Mouse (Mus musculus): Measurements from ENCODE around the gene Abraxas1.

Abraxas1 gene

DNA sequence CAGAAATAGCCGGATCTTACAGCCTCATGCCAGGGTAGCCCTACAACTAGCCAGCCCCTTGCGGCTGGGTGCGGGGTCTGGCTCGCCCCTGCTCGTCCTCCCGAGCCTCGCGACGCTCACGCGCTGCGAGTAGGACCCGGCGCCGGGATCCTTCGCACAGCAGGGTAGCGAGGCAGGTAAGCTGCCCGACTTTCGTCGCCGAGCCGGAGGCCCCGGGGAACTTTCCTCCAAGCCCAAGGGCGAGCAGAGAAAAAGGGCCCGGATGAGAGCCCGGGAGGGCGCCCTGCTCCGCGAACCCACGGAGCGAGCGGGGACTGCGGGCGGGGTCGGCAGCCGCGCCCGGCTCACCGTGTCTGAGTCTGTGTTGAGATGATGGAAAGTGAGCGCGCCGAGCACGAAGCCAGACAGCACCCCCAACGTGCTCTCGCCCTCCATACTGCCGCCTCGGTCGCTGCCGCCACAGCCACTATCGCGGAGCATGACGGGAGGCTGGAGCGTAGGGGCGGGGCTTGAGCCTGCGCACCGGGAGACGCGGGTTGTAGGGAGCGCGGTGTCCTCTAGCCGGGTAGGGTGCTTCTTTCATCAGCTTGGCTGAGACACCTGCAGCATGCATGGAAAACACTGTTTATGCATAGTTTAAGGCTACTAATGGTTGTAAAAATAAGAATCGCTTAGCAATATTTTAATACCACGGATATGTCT, at the start of gene Abraxas1:
TSS of gene Abraxas1 (minus strand) at position 483 of the 702 bp plus-strand sequence.
- no peak for DNase-seq (ENCODE audit: extremely low spot score, low read depth, low spot score)

DNA sequence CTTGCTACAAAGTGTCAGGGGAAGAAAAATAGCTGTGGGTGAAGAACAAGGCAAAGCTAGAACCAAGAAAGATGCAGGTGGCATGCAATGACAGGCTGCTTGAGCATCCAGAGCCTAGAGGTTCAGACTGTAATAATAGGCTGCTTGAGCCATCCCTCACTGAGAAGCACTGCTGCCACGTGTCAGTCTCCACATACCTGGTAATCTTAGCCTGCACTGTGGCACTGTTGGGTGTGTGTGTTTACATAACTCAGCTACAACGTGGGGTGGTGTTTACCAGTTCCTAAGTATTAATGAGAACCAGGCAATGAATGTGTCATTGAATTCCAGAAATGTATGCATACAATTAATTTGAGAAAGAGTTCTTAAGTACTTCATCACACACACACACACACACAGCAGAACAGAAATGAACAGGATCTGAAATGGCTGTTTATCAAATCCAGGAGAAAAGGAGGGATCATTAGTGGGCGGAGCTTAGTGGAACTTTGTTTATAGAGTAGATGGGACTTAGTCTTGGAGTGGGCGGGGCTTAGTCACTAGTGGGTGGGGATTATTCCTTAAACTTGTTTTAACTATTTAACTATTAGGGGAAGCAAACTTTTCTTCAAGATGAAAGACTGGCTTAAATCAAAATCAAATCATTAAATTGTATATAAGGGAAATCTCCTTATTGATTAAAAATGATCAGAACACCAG, 48.6 kb upstream of the Abraxas1 start:
- DNase-seq (ENCODE audit: extremely low spot score, low read depth, low spot score): no peak

DNA sequence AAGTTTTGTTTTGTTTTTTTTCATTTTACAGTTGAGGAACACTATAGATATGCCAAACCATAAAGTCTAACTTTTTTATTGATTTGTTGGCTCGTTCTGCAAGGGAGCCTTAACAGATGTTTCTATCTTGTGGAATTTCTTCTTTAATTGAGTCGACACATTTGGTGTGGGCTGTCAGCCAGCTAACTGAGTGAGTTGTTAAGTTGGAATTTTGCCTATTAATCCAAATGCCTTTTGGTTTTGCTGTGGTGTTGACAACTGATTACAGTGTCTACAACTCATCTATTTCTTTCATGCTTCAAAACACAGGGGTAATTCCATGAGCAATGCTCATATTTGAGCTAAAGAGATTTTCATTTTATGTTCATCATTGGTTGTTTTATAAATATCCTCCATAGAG, 45.4 kb upstream of the Abraxas1 start:
- DNase-seq (ENCODE audit: extremely low spot score, low read depth, low spot score): no peak

DNA sequence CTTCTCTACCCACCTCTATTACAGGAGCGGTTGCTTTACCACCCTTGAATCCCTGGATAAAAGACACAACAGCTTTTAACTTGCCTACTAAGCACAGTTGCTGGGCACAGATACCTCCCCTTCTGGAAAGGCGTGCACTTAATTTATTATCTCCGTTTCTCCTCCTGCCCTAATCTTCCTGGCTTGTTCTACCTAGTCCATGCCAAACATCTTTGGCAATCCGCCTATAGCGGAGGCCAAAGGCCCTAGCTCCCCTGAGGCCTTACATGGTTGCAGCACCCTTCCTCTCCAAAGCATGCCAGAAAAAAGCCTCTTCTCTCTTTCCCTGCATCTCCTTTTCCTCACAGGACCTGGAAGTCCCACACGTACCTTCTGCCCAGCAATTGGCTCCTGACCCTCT, 43.7 kb upstream of the Abraxas1 start:
- no peak for DNase-seq (ENCODE audit: extremely low spot score, low read depth, low spot score)

DNA sequence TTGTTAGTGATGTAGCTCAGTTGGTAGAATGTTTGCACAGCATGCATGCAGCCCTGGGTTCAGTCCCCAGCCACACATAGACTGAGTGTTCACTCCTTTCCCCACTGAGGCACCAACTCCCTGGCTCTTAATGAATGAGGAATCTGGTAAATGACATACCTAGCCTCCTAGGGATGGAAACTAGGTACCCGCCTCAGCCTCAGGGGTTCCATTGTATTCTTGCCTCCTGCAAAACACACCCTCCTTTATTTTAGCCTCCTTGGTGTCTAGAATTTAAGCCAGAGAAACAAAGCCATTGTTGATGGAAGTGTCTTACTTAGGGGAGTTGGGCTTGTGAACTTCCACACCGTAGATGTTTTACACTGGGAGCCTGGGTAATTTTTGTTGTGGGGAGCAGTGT, 42.3 kb upstream of the Abraxas1 start:
- DNase-seq (ENCODE audit: extremely low spot score, low read depth, low spot score): no peak

DNA sequence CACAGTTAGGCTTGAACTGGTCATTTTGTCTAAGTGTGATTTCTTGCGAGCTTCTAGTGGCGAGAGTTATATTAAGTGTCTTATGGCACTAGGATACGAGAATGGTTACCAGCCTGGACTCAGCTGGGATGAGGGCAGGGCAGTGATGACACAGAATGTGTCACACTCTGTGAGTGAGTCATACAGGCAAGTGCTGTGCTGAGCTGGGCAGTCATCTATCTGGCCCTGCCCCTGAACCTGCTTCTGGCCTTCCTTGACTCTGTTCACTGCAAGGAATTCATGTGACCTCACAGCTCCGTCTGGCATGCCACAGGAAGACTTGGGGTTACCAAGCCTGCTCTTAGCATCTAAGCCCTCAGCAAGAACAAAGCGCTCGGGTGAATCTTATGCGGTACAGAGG, 41.0 kb upstream of the Abraxas1 start:
- DNase-seq (ENCODE audit: extremely low spot score, low read depth, low spot score): no peak

DNA sequence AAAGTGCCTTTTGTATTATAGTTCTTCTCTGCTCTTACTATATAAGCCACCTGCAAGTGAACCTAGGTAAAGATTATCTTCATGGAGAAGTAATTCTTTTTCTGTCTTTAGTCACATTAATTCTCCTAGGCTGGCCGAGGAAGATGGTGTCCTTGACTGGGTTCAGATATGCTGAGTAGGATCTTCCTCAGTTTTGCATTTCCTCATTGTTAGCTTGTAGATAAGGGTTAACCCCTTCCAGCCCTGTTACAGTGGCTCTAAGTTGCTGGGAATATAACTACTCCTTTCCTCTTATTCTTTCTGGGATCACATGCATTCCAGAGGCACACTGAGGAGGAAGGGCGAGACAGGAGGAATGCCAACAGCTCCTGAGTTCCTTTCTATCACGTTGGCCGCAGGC, 40.4 kb upstream of the Abraxas1 start:
- no peak for DNase-seq (ENCODE audit: extremely low spot score, low read depth, low spot score)

DNA sequence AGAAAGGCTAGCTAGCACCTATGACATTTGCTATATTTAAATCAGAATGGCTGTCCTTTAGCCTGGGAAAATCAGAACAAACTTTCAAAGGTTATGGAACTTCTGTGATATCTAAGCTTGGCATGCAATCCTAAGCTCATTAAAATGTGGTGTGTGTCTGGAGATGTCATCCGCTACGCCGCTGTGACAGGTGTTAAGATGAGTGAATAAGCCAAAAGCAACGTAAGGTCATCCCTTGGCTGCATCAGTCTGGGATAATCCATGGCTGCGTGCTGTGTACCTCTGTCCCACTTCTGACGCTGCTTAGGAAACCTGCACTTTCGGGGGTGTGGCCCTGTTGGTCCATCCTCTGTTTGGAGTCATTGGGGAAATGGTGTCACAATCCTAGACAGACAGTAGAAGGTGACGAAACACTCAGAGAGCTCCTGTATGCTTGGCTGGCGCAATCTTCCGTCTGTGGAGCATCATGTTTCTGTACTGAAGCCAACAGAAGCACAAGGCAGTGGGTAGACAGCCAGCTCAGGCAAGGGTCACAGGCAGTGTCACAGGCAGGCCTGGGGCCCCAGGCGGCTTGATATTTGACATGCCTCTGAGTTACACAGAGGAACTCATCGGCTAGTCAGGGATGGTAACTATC, 39.8 kb upstream of the Abraxas1 start:
- no peak for DNase-seq (ENCODE audit: extremely low spot score, low read depth, low spot score)

DNA sequence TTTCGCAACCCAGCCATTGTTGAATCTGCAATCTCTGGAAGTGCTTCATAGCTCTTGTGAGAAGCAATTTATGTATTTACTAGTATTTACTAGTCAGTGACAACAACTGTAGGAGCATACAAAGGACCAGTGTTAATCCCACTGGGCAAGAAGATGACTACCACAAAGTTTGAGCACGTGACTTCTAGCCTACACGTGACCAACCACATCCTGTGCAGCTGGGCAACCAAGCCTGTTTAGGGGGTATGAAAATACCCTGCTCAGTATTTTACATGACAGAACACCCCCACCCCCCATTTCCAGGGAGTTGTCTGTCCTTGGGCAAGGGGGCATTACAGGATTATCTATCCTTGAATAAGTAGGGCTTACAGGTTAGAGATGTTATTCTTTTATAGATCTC, 35.8 kb upstream of the Abraxas1 start:
- DNase-seq (ENCODE audit: extremely low spot score, low read depth, low spot score): no peak

DNA sequence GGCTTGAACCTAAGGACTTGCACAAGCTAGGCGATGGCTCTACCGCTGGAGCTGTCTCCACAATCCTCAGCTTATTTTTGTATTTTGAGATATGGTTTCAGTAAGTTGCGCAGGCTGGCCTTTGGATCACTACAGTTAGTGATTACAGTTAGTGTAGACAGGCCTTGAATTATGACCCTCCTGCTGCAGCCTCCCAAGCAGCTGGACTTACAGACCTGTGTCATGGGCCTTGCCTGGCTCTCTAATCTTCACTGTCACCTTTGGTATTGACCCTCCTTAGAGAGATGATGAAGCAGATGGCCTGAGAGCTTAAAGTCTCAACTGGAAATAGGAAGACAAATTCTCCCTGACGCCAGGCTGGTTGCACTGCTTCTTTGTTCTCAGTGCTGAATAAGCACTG, 33.2 kb upstream of the Abraxas1 start:
- no peak for DNase-seq (ENCODE audit: extremely low spot score, low read depth, low spot score)

DNA sequence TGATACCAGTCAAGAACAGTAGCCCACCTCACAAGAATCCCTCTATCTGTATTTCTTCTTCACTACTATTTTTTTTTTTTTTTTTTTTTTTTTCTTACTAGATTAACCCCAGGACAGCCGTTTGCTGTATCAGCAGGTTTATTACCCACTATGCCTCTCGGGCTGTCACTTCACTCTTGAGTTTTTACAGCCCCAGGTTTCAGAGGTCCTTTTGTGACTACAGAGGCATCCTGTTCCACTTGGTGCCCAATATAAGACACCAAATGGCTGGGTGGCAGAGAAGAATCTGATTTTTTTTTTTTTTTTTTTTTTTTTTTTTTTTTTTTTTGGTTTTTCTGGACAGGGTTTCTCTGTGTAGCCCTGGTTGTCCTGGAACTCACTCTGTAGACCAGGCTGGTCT, 26.4 kb upstream of the Abraxas1 start:
- no peak for DNase-seq (ENCODE audit: extremely low spot score, low read depth, low spot score)

DNA sequence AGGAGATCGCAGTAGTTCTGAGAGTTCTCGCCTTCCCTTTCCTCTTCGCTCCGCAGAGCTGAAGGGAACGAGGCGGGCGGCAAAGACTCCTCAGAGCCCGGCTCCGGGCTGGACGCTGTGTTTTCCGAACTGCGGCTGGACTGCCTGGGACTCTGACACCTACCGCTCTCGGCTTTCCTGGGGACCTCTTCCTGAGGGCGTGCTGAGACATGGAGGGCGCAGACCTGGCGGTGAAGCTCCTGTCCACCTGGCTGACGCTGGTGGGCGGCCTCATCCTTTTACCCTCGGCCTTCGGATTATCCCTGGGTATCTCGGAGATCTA, 25.8 kb upstream of the Abraxas1 start:
- no peak for DNase-seq (ENCODE audit: extremely low spot score, low read depth, low spot score)

DNA sequence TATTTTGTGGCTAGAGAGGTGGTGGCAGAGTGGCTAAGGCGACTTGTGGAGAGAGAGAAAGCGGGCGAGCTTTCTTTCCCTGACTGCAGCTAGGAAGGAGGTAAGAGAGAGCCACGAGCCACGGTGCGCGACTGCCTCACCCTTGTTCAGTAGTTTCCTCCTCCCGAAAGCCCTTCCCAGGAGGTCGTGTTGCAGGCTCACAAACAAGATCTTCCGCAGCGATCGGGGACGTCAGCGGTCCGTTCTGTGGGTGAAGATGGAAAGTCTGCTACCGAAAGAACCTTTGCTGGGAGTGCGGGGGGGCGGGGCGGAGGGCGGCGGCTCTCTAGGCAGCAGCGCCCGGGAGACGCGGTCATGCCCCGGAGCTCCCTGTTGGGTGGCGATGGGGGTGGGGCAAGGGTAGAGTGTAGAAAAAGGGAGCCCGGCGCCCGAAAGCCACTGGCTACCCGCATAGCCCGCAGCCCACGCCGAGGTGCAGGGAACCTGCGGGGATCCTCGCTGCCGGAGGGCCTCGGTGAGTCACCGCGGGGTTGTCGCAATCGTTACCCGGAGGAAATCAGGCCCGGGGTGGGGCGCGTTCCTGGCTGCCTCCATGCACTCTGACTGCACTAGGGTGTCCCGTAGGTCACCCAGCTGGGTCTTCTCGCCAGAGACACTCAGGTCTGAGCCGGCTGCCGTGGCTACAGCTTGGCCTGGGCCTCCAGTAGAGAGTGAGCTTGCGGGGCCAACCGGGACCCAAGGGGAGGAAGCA, 25.3 kb upstream of the Abraxas1 start:
- DNase-seq (ENCODE audit: extremely low spot score, low read depth, low spot score): no peak

DNA sequence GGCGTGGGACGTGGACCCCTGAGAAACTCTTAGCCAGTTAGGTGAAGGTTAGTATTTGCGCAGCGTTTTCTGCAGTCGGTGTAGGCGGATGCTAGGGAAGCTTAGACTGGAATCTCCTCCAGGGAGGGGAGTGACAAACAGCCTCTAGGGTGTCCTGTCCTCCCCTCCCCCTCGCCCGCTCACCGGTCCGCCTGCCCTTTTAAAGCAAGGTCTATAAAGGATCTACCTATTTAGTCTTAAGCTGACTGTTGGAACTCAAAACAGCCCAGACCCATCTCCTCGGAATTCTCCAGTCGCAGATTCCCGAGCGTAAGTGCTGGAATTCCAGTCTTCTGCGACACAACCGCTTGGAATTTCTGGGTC, 24.7 kb upstream of the Abraxas1 start, which contains the start of gene Gpat3:
TSS of gene Gpat3 (plus strand) at position 229 of the 363 bp plus-strand sequence.
- no peak for DNase-seq (ENCODE audit: extremely low spot score, low read depth, low spot score)

DNA sequence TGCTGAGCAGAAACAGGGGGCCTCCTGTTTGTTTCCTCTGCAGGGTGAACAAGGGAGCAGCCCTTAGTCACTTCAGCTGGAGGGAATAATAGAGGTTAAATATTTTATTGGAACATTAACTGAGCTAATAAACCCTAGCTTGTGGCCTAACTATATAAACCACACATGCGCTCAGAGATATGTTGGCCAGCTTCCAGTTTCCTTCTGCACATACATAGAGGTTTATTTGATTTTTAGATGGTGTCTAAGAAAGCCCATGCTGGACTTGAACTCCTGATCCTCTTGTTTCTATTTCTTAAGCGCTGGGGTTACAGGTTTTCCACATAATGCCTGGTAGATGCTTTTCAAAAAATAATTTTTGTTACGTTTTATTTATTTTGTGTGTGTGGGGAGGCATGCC, 23.7 kb upstream of the Abraxas1 start:
- no peak for DNase-seq (ENCODE audit: extremely low spot score, low read depth, low spot score)

DNA sequence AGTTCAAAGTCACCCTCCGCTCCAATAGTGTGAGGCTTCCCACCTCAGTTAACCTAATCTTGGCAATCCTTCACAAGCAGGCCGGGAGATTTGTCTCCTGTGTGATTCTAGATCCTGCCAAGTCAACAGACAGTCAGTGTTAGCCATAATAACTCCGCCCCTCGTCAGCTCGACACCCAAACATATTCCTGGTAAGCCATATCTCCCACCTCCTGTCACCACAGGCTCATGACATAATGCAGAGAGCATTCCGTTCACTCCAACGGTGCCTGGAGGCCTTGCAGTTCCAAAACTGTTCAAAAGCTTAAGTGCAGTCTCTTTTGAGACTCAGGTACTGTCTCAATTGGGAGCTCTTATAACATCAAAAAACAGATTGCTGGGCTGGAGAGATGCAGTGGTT, 17.1 kb upstream of the Abraxas1 start:
- DNase-seq (ENCODE audit: extremely low spot score, low read depth, low spot score): no peak

DNA sequence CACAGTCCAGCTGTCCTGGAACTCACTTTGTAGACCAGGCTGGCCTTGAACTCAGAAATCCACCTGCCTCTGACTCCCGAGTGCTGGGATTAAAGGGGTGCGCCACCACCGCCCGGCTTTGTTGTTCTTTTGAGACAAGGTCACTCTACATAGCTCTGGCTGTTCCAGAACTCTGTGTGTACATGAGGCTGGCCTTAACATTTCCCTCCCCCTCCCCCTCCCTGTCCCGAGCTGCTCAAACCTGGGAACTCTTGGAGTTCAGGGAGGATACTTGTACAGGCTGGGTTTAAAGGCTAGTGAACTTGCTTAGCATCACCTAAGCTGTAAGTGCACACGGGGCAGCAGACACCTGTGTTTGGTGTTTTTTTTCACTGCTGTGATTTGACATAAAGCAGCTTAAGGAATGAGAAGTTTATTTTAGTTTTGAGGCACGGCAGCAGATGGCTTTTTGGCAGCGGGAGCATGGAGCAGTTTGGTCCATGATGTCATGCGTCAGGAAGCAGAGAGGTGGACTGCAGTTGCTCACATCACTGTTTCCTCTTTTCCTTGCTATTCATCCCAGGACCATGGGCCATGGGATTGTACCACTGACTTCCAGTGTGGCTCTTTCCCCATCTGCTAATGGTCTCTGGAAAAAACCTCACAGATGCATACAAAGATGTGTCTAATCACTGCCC, 15.2 kb upstream of the Abraxas1 start:
- DNase-seq (ENCODE audit: extremely low spot score, low read depth, low spot score): no peak

DNA sequence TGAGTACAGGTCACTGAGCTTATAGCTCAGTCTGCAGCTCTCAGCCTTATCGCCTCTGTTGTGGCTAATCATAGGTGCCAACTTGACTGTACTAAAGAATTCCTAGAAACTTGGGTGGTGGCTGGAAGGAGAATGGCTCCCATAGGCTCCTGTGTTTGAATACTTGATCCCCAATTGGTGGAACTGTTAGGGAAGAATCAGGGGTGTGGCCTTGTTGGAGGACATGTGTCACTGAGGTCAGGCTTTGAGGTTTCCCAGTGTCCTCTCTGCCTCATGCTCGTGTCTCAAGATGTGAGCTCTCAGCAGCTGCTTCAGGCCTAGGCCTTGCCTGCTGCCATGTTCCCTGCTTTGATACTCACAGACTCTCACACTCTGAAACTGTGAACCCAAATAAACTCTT, 13.1 kb upstream of the Abraxas1 start:
- DNase-seq (ENCODE audit: extremely low spot score, low read depth, low spot score): no peak

DNA sequence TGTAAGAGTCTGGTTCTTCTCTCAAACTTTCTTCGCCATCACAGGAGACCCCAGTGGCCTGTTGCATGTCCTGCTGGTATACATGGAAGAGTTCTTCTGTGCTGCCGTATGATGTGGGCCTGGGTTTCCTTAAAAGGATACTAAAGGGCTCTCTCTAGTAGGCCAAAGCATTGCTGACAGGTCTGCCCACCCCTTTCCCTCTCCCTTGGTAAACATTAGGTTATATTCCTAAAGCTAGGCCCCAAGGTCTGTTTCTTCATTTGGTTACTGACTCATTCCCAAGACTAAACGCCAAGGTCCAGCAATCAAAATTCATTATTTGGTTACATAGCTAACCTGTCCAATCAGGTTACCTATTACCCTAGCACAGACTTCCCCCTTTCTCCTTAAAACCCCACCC, 11.9 kb upstream of the Abraxas1 start:
- DNase-seq (ENCODE audit: extremely low spot score, low read depth, low spot score): no peak

DNA sequence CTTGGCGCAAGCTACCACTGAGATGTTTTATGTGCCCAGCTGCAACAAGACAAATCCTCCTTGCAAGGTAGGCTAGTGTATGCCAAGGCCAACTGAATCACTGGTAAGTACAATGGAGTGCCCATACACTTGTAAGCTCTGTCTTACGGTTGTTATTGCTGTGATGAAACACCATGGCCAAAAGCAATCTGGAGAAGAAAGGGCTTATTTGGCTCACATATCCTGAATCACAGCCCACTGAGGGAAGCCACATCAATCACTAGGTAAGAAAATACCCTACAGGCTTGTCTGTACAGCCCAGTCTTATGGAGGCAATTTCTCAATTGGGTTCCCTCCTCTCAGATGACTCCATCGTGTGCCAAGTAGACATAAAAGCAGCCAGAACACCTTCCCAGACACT, 7.9 kb upstream of the Abraxas1 start:
- no peak for DNase-seq (ENCODE audit: extremely low spot score, low read depth, low spot score)

DNA sequence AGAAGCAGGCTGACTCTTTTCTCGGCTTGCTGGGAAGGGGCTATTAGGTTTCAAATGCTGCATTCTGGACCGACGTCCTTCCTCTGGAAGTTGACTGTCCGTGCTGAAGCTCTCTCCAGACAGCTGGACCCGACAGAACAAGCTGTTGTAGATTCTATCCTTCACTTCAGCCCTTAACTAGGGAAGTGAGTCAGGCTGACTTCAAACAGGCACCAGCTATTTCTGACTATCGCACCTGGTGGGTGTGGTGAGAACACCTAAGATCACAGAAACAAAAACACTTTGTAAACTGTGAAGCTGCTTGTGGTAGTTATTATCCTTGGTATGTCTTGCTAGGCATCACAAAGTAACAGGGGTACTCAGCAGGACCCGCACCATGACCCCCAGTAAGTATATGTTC, 5.8 kb upstream of the Abraxas1 start:
- no peak for DNase-seq (ENCODE audit: extremely low spot score, low read depth, low spot score)
